Mouse (Mus musculus) neural tube, embryonic 13.5 days (tissue): Measurements from ENCODE around the gene Olfr763. TPM values are rescaled to one million over a fixed set of nuclear protein-coding genes. Genes with fewer than 3 reads are reported as not detected.
"Not testable (repeated sequence)": the region's sequence is repeated elsewhere in the genome, so short reads cannot be mapped to it uniquely, and the experiment has no call there.

Experiments
- ATAC-seq: fragments of 200-750 bp; cut with Nextera tagmentation; 2 replicates; pipeline ENCODE4 v1.8.0; 2017; ENCODE audit warnings: low read depth, mild to moderate bottlenecking, moderate TSS enrichment, moderate library complexity
- H3K27ac ChIP-seq: fragments of 300-500 bp; sonication (generic); replicated peaks from 2 replicates; pipeline ENCODE4 v1.5.1; 2015; ENCODE audit warnings: moderate library complexity, mild to moderate bottlenecking, inconsistent platforms
- H3K27me3 ChIP-seq: fragments of 300-500 bp; sonication (generic); 2 replicates; pipeline ENCODE4 v1.6.1; 2015; ENCODE audit warnings: mild to moderate bottlenecking, inconsistent platforms
- H3K36me3 ChIP-seq: fragments of 300-500 bp; sonication (generic); 2 replicates; pipeline ENCODE4 v1.6.1; 2015; ENCODE audit warnings: mild to moderate bottlenecking, inconsistent platforms
- H3K4me1 ChIP-seq: fragments of 300-500 bp; sonication (generic); replicated peaks from 2 replicates; pipeline ENCODE4 v1.6.1; 2015; ENCODE audit warnings: inconsistent platforms
- H3K4me2 ChIP-seq: fragments of 300-500 bp; sonication (generic); 2 replicates; pipeline ENCODE4 v1.6.1; 2015; ENCODE audit warnings: inconsistent platforms, mild to moderate bottlenecking, moderate library complexity
- H3K4me3 ChIP-seq: fragments of 300-500 bp; sonication (generic); 2 replicates; pipeline ENCODE4 v1.5.1; 2015; ENCODE audit warnings: mild to moderate bottlenecking, inconsistent platforms
- H3K9ac ChIP-seq: fragments of 300-500 bp; sonication (generic); 2 replicates; pipeline ENCODE4 v1.6.1; 2015; ENCODE audit warnings: moderate library complexity, mild to moderate bottlenecking, inconsistent platforms
- H3K9me3 ChIP-seq: fragments of 300-500 bp; sonication (generic); 2 replicates; pipeline ENCODE4 v1.6.1; 2016; ENCODE audit warnings: inconsistent platforms
- WGBS: fragments of 180-500 bp; shearing (Covaris S2); methylation state at CpG from one replicate; pipeline ENCODE4 v1.1.7; 2015; 5-methylcytosine and 5-hydroxymethylcytosine counted together
- polyA plus RNA-seq: library from polyadenylated mRNA; unstranded; fragments of >200 nt; fragmentation: Nextera tagmentation; extraction: Ambion mirVana; gene quantifications from 2 replicates; pipeline ENCODE4 v1.2.1, GENCODE M21; 2015

The Olfr763 gene
- not detected in 2 replicates for polyA plus RNA-seq

DNA sequence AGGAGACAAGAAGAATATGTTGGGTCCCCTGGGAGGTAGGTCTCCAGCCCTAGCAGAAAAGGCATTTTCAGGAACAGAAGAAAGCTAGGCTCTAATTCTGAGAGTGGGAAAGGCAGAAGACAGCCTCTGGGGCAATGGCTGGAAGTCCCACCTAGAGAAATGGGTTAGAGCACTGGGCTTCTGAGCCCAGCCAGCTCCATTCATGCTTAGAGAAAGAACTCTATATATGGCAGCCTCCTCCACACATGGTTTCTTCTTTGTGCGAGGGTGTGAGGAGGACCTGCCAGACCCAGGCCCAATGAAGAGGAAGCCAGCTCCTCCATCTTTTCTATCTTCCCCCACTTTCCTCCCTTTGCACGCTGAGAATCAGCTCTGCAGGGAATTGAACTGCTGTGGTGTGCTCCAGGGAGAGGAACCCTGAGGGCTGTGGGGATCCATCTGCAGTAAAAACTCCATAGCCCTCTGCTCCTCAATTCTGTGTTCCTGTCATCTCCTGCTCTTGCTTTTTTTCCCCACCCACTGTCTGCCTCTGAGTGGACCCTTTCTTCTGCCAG, at the start of gene Olfr763:
Gene Olfr763, plus strand, starts transcription at position 504 of the 554 bp plus-strand sequence.
- H3K36me3 ChIP-seq = no peaks in the 10 kb centered on the region
- H3K4me2 ChIP-seq = no peak within 1 kb of the TSS
- H3K9ac ChIP-seq = no peak within 1 kb of the TSS
- H3K9me3 ChIP-seq = 0 out of 2 replicates have a peak, but pooled peaks cover 4% of the 10 kb centered on the region
- 80% methylated on average over 2 of the region's 2 CpGs for WGBS
- ATAC-seq = no peak
- no peak within 1 kb of the TSS for H3K27ac ChIP-seq
- no peaks in the 10 kb centered on the region for H3K27me3 ChIP-seq
- no peaks in the 10 kb centered on the region for H3K4me1 ChIP-seq
- H3K4me3 ChIP-seq = no peak within 1 kb of the TSS

DNA sequence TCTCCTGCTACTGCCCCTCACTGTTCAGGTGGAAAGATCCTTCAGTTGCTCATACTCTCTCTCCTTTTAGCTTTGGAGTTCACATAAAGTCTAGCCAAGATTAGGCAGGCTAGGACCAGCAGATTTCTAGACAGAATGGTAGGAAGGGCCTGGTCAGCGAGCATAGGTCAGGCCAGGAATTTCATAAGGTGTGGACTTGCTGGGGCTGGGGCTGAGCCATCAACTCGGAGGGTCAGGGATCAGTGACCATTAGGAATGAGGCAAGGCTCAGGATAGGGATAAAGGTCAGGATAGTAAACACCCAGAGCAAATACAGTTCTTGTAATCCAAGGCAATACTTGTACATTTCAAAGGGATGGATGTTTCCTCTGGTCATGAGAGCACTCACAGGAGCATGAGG, 45.6 kb upstream of the Olfr763 start:
- no peaks in the 10 kb centered on the region for H3K36me3 ChIP-seq
- H3K4me2 ChIP-seq = no peak overlapping the region
- H3K9me3 ChIP-seq = no peaks in the 10 kb centered on the region
- 74% methylated on average over 2 of the region's 2 CpGs for WGBS
- ATAC-seq = no peak
- H3K4me3 ChIP-seq = no peak overlapping the region
- H3K9ac ChIP-seq = no peak overlapping the region
- no peaks in the 10 kb centered on the region for H3K4me1 ChIP-seq
- no peaks in the 10 kb centered on the region for H3K27me3 ChIP-seq
- no peak overlapping the region for H3K27ac ChIP-seq

DNA sequence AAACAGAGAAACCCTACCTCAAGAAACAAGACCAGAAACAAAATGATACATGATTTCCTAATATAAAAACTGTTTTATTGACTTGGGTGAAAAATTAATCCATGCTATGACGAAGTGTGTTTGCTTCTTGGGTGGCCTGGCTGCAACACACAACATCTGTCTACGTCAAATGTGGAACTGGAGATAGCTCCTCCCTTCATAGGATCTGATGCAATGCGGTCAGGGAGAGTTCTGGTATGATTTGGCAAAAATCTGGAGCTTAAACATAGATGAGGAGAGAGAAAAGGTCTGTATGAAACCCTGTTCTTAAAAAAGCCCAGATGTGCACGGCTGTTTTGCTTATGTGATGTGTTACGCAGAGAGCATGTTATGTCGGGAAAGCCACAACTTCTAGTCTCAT, 44.7 kb upstream of the Olfr763 start:
- Histone ChIP-seq H3K27ac (no peak overlapping the region), H3K9me3 (no peaks in the 10 kb centered on the region), H3K36me3 (no peaks in the 10 kb centered on the region), H3K4me3 (no peak overlapping the region), H3K27me3 (no peaks in the 10 kb centered on the region), H3K4me1 (no peaks in the 10 kb centered on the region), H3K9ac (no peak overlapping the region), H3K4me2 (no peak overlapping the region)
- 90% methylated on average over 6 of the region's 6 CpGs for WGBS
- ATAC-seq = no peak

DNA sequence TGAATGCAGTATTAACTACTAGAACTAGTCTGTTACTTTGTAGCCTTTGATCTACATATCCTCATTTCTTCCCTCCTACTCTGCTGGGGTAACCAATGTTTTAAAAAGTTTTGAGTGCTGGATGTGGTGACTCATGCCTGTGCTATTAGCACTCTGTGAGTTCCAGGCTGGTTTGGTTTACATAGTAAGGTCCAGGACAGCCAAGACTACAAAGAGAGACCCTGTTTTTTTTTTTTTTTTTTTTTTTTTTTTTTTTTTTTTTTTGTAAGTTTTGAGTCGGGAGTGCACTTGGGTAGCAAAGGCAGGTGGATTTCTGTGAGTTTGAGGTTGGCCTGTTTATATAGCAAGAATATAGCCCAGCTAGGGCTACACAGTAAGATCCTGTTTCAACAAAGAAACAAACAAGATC, 42.2 kb upstream of the Olfr763 start:
- Histone ChIP-seq H3K4me2 (no peak overlapping the region), H3K36me3 (no peaks in the 10 kb centered on the region), H3K27me3 (no peaks in the 10 kb centered on the region), H3K4me1 (no peaks in the 10 kb centered on the region), H3K9ac (no peak overlapping the region), H3K4me3 (no peak overlapping the region), H3K9me3 (no peaks in the 10 kb centered on the region), H3K27ac (no peak overlapping the region)
- ATAC-seq = no peak
- 63% methylated on average over 1 of the region's 1 CpGs for WGBS

DNA sequence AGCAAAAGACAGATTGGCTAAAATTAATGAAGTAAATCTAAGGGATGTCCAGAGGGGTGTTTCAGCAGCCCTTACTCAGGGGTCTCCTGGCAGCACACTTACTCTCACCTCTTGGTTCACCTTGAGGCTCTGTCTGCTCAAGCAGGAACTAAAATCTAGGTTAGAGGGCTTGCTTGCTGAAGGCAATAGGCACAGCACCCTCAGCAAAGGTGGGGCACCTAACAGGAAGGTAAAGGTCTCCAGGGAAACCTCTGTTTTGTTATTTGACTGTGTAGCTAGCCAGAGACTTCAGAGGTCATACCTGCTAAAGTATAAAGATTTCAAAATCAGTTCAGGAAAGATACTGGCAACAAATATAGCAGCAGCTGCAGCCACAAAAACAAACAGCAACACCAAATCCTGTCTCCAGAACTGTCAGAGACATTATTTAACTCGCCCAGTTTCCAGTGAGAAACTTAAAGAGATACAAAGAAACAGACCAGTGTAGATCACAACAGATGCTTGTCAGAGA, 39.8 kb upstream of the Olfr763 start:
- H3K27me3 ChIP-seq = no peaks in the 10 kb centered on the region
- H3K9me3 ChIP-seq = no peaks in the 10 kb centered on the region
- no peak for ATAC-seq
- H3K27ac ChIP-seq = no peak overlapping the region
- H3K9ac ChIP-seq = no peak overlapping the region
- H3K4me3 ChIP-seq = no peak overlapping the region
- H3K4me2 ChIP-seq = no peak overlapping the region
- no peaks in the 10 kb centered on the region for H3K36me3 ChIP-seq
- WGBS = 41% methylated on average over 1 of the region's 1 CpGs
- no peaks in the 10 kb centered on the region for H3K4me1 ChIP-seq

DNA sequence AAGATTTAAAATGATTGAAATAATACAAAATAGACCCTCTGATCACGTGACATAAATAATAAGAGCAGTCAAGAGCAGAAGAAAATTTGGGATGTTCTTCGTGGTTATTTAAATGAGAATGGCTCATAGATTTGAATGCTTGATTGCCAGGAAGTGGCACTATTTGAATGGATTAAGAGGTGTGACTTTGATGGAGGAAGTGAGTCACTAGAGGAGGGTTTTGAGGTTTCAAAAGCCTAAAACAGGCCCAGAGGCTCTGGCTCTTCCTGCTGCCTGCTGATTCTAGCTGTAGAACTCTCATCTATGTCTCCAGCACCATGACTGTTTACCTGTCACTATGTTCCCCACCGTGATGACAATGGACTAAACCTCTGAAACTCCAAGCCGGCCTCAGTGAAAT, 37.8 kb upstream of the Olfr763 start:
- Histone ChIP-seq H3K36me3 (no peaks in the 10 kb centered on the region), H3K27me3 (no peaks in the 10 kb centered on the region), H3K9ac (no peak overlapping the region), H3K4me2 (no peak overlapping the region), H3K4me1 (no peaks in the 10 kb centered on the region), H3K27ac (no peak overlapping the region), H3K4me3 (no peak overlapping the region), H3K9me3 (no peaks in the 10 kb centered on the region)
- WGBS = 76% methylated on average over 4 of the region's 4 CpGs
- ATAC-seq = no peak

DNA sequence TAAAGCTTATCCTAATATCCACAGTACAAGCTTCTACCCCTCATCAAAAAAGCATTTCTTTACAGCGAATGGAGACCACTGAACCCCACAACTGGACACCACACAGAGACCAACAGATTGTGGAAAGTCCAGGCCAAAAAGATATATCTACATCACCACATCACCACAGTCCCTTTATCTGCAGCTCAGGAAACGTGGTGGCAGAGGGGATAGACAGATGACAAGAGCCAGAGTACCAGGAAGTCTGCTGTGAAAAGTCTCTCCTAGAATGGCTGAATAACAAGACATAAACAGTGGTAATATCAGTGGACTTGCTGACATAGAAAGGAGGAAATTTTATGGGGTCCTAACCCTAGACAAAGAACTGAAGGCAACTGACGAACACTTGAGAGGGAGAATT, 34.2 kb upstream of the Olfr763 start:
- Histone ChIP-seq H3K27ac (no peak overlapping the region), H3K4me2 (no peak overlapping the region), H3K9me3 (no peaks in the 10 kb centered on the region), H3K4me1 (no peaks in the 10 kb centered on the region), H3K9ac (no peak overlapping the region), H3K36me3 (no peaks in the 10 kb centered on the region), H3K27me3 (no peaks in the 10 kb centered on the region), H3K4me3 (no peak overlapping the region)
- 67% methylated on average over 3 of the region's 3 CpGs for WGBS
- no peak for ATAC-seq

DNA sequence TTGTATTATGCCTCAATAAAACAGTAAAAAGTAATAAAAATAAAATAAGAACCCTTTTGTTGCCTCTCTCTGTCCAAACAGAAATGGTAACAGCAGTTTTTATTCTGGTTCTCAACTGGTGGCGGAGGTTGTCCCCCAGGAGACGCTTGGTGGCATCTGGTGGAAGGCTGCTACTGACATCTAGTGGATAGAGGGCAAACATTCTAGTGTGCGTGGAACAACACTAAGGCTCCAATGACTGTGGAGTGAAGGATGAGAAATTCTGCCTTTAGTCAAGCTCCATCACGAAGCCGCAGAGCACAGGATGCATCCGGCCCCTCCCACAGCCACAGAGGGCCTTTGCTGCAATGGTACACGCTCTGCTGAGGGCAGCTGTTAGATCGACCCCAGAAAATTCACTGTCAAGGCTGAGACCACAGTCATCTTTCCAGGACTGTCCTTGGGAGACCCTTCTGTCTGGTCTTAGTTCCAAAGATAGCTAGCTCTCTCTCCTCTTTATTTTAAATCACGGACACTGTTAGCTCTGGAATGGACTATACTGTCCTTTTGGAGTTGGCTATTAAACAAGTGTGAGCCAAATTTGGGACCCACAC, 33.0 kb upstream of the Olfr763 start:
- Histone ChIP-seq H3K27ac (no peak overlapping the region), H3K4me1 (no peaks in the 10 kb centered on the region), H3K9ac (peak overlapping the region; percentile 45; the same call in 1 of the 2 replicates), H3K36me3 (no peaks in the 10 kb centered on the region), H3K4me2 (no peak overlapping the region), H3K27me3 (no peaks in the 10 kb centered on the region), H3K4me3 (no peak overlapping the region), H3K9me3 (no peaks in the 10 kb centered on the region)
- ATAC-seq = peak; percentile 82
- WGBS = 21% methylated on average over 9 of the region's 9 CpGs

DNA sequence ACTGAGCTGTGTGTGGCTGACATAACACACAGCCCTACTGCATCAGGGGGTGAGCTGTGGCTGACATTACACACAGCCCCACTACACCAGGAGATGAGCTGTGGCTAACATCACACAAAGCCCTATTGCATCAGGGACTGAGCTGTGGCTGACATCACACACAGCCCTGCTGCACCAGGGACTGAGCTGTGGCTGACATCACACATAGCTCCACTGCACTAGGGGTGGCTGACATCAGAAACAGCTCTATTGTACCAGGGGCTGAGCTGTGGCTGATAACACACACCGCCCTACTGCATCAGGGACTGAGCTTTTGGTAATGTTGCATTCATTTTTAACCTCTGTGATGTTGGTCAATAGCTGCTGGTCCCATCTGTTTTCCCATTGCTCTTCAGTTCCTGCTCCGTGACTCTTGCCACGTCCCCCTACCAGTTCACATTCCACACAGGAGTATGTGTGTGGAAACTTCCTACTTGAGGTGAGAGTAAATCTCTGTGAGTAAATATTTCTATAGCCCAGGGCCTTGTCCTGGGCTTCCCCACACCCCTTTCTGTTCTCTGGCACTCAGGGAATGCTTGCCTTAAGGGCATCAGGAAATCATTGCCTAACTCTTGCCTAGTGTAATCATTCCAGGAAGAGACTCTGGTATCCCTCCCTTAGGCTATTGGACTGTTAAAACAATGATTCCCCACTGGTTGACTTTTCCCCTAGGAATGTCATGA, 29.8 kb upstream of the Olfr763 start:
- Histone ChIP-seq H3K4me1 (no peaks in the 10 kb centered on the region), H3K27me3 (no peaks in the 10 kb centered on the region), H3K27ac (no peak overlapping the region), H3K4me2 (no peak overlapping the region), H3K9ac (no peak overlapping the region), H3K36me3 (no peaks in the 10 kb centered on the region), H3K4me3 (no peak overlapping the region), H3K9me3 (no peaks in the 10 kb centered on the region)
- ATAC-seq = no peak
- WGBS = 71% methylated on average over 3 of the region's 3 CpGs

DNA sequence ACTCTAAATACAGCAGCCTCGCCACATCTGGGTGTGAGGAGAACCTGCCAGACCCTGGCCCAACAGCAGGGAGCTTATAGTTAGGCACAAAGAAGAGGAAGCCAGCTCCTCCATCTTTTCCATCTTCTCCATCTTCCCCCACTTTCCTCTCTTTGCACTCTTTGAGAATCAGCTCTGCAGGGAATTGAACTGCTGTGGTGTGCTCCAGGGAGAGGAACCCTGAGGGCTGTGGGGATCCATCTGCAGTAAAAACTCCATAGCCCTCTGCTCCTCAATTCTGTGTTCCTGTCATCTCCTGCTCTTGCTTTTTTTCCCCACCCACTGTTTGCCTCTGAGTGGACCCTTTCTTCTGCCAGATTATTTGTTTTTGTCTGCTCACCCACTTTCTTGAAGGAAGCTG, 21.5 kb upstream of the Olfr763 start, which contains the start of gene Olfr9:
Gene Olfr9, plus strand, starts transcription at position 301 of the 400 bp plus-strand sequence.
- H3K36me3 ChIP-seq, H3K4me2 ChIP-seq, H3K27me3 ChIP-seq, ATAC-seq, H3K9me3 ChIP-seq, H3K9ac ChIP-seq, H3K27ac ChIP-seq, H3K4me1 ChIP-seq, H3K4me3 ChIP-seq: not testable (repeated sequence)
- WGBS = 53% methylated on average over 1 of the region's 1 CpGs

DNA sequence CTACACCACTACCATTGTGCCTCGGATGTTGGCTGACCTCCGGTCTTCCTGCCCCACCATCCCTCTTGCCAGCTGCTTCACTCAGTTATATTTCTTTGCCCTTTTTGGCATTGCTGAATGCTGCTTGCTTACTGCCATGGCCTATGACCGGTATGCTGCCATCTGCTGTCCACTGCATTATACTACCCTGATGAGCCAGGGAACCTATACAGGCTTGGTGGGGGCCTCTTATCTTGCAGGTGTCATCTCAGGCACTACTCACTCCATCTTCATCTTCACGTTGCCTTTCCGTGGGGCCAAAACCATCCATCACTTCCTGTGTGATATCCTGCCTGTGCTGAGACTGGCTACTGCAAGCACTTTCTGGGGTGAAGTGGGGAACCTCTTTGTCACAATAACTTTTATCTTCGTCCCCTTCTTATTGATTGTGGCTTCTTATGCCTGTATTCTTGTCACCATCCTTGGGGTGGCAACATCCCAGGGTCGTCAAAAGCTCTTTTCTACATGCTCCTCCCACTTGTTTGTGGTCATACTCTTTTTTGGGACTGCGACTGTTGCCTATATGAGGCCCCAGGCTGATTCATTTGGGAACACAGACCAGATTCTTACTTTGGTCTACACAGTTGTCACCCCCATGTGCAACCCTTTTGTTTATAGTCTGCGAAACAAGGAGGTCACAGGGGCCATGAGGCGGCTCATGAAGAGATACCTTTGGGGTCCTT, 20.3 kb upstream of the Olfr763 start:
- not testable (repeated sequence) for H3K9me3 ChIP-seq, H3K4me3 ChIP-seq, H3K27ac ChIP-seq, ATAC-seq, H3K4me2 ChIP-seq, H3K9ac ChIP-seq, H3K4me1 ChIP-seq, H3K27me3 ChIP-seq, H3K36me3 ChIP-seq
- WGBS = 67% methylated on average over 7 of the region's 10 CpGs

DNA sequence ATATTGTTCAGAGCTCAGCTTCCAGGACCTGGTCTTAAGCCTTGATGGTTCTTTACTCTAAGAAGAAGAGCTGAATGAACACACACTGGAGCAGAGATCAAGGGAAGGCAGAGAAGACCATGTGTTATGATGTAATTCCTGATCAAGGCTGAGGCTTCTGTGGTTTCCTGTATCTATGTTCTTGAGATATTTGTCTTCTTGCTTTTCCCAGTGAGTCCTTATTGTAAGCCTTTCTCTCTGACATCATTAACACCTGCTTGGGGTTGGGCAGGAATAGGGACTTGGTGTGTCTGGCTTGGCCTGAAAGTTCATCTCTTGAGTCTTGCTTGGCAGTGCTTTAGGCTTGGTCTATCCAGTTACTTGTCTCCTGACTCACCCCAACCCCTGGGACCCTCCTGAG, 19.6 kb upstream of the Olfr763 start:
- Histone ChIP-seq H3K9ac (no peak overlapping the region), H3K27ac (no peak overlapping the region), H3K9me3 (no peaks in the 10 kb centered on the region), H3K4me3 (no peak overlapping the region), H3K4me2 (no peak overlapping the region), H3K36me3 (no peaks in the 10 kb centered on the region), H3K27me3 (no peaks in the 10 kb centered on the region), H3K4me1 (no peaks in the 10 kb centered on the region)
- ATAC-seq = no peak
